Mouse (Mus musculus): ENCODE measurements around the gene Apoc3.

DNA sequence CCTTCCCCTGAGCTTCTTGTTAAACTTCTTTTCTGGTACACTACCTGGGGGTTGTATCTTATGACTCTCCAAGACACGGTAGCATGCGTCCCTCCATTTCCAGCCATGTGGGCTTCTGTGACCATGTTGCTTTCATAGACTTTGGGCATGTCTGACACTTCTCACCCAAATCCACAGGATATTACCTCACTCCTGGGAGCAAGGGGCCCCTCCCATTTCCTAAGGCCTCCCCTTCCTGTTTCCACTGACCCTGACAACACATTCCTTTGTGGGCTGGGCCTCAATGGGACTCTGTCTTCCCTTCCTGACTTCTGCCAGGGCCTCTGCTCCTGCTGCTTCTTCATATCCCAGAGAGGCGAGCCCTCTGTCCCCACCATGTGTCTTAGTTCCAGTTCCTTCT is 22.1 kb upstream of the Apoc3 start:
- TF ChIP-seq POLR2A (IDR thresholded peaks at IDR 0.05; ENCODE audit: borderline replicate concordance, extremely low read depth, low read depth, low read length): no peak
- TF ChIP-seq CTCF (IDR thresholded peaks at IDR 0.05; ENCODE audit: insufficient read depth, low read length): no peak

All from lung, adult 2 months (tissue).